Mouse (Mus musculus): ENCODE results near the gene Rrm1. TPM values are rescaled to one million over a fixed set of nuclear protein-coding genes. Genes with fewer than 3 reads are reported as not detected.
A peak's percentile ranks its signal among the peaks of the same experiment; 100 is the strongest.
"Not testable (repeated sequence)": the region's sequence is repeated elsewhere in the genome, so short reads cannot be mapped to it uniquely, and the experiment has no call there.

Rrm1 gene
- polyA plus RNA-seq, 1 experiment from 2014 or later = 66.4 TPM

- ATAC-seq = no peak
- no peak overlapping the region for H3K4me3 ChIP-seq (ENCODE audit: low read depth, low read length)
These were observed 34.1 kb upstream of the Rrm1 start for GRCm38 (mm10) chr7:102407440-102407839.

GRCm38 (mm10) chr7:102415272-102415671 is 26.2 kb upstream of the Rrm1 start:
- not testable (repeated sequence) for ATAC-seq; H3K4me2 ChIP-seq (ENCODE audit: low read depth, low read length); H3K27ac ChIP-seq (ENCODE audit: low read depth); H3K4me3 ChIP-seq (ENCODE audit: low read depth, low read length); H3K9me3 ChIP-seq (ENCODE audit: low read length); H3K27me3 ChIP-seq (ENCODE audit: insufficient read depth, low read length); H3K4me1 ChIP-seq (ENCODE audit: insufficient read depth); H3K36me3 ChIP-seq (replicated peaks; ENCODE audit: insufficient read depth, low read length); DNase-seq; H3K9ac ChIP-seq (replicated peaks)
- 89% methylated on average over 9 of the region's 9 CpGs for WGBS (ENCODE audit: insufficient replicate concordance)

More at GRCm38 (mm10) chr7:102407440-102407839, 34.1 kb upstream of the Rrm1 start:
- Histone ChIP-seq H3K9me3 (ENCODE audit: low read length) (no peaks in the 10 kb centered on the region), H3K4me1 (ENCODE audit: insufficient read depth) (no peaks in the 10 kb centered on the region), H3K27ac (ENCODE audit: low read depth) (no peak overlapping the region), H3K9ac (replicated peaks) (no peak overlapping the region), H3K4me2 (ENCODE audit: low read depth, low read length) (no peak overlapping the region), H3K27me3 (ENCODE audit: insufficient read depth, low read length) (no peaks in the 10 kb centered on the region), H3K36me3 (replicated peaks; ENCODE audit: insufficient read depth, low read length) (peaks cover 12% of the 10 kb centered on the region)
- DNase-seq = no peak
- TF ChIP-seq EP300 (IDR thresholded peaks at IDR 0.05; ENCODE audit: low read depth) (no peak), CTCF (IDR thresholded peaks at IDR 0.05; ENCODE audit: low read depth) (no peak)

GRCm38 (mm10) chr7:102415841-102416240 is 25.7 kb upstream of the Rrm1 start:
- H3K36me3 ChIP-seq (replicated peaks; ENCODE audit: insufficient read depth, low read length) = peaks cover 6% of the 10 kb centered on the region
- 77% methylated on average over 6 of the region's 6 CpGs for WGBS (ENCODE audit: insufficient replicate concordance)
- TF ChIP-seq EP300 (IDR thresholded peaks at IDR 0.05; ENCODE audit: low read depth) (no peak), CTCF (IDR thresholded peaks at IDR 0.05; ENCODE audit: low read depth) (no peak)
- ATAC-seq (no peak), DNase-seq (no peak)
- H3K27ac ChIP-seq (ENCODE audit: low read depth) = no peak overlapping the region
- no peak overlapping the region for H3K4me2 ChIP-seq (ENCODE audit: low read depth, low read length)
- no peaks in the 10 kb centered on the region for H3K9me3 ChIP-seq (ENCODE audit: low read length)
- no peaks in the 10 kb centered on the region for H3K4me1 ChIP-seq (ENCODE audit: insufficient read depth)
- no peak overlapping the region for H3K4me3 ChIP-seq (ENCODE audit: low read depth, low read length)
- no peaks in the 10 kb centered on the region for H3K27me3 ChIP-seq (ENCODE audit: insufficient read depth, low read length)
- no peak overlapping the region for H3K9ac ChIP-seq (replicated peaks)

GRCm38 (mm10) chr7:102417398-102417797 is 24.1 kb upstream of the Rrm1 start:
- TF ChIP-seq CTCF (IDR thresholded peaks at IDR 0.05; ENCODE audit: low read depth) (peak; percentile 92), EP300 (IDR thresholded peaks at IDR 0.05; ENCODE audit: low read depth) (no peak)
- Histone ChIP-seq H3K9ac (replicated peaks) (no peak overlapping the region), H3K27me3 (ENCODE audit: insufficient read depth, low read length) (no peaks in the 10 kb centered on the region), H3K4me1 (ENCODE audit: insufficient read depth) (no peaks in the 10 kb centered on the region), H3K36me3 (replicated peaks; ENCODE audit: insufficient read depth, low read length) (peaks cover 7% of the 10 kb centered on the region), H3K9me3 (ENCODE audit: low read length) (no peaks in the 10 kb centered on the region), H3K27ac (ENCODE audit: low read depth) (no peak overlapping the region), H3K4me2 (ENCODE audit: low read depth, low read length) (no peak overlapping the region), H3K4me3 (ENCODE audit: low read depth, low read length) (no peak overlapping the region)
- DNase-seq (peak; percentile 58), ATAC-seq (peak; percentile 59)
- 2% methylated on average over 4 of the region's 4 CpGs for WGBS (ENCODE audit: insufficient replicate concordance)

GRCm38 (mm10) chr7:102422036-102422435 is 19.5 kb upstream of the Rrm1 start:
- Histone ChIP-seq H3K9ac (replicated peaks) (no peak overlapping the region), H3K27me3 (ENCODE audit: insufficient read depth, low read length) (no peaks in the 10 kb centered on the region), H3K4me1 (ENCODE audit: insufficient read depth) (peaks cover 2% of the 10 kb centered on the region; the same call in 1 of the 2 replicates), H3K4me3 (ENCODE audit: low read depth, low read length) (no peak overlapping the region), H3K9me3 (ENCODE audit: low read length) (no peaks in the 10 kb centered on the region), H3K4me2 (ENCODE audit: low read depth, low read length) (no peak overlapping the region), H3K36me3 (replicated peaks; ENCODE audit: insufficient read depth, low read length) (peaks cover 12% of the 10 kb centered on the region), H3K27ac (ENCODE audit: low read depth) (no peak overlapping the region)
- ATAC-seq = no peak
- 100% methylated on average over 2 of the region's 2 CpGs for WGBS (ENCODE audit: insufficient replicate concordance)
- DNase-seq = no peak
- no peak for TF ChIP-seq CTCF (IDR thresholded peaks at IDR 0.05; ENCODE audit: low read depth)
- TF ChIP-seq EP300 (IDR thresholded peaks at IDR 0.05; ENCODE audit: low read depth) = no peak

GRCm38 (mm10) chr7:102425933-102426685 is 15.4 kb upstream of the Rrm1 start:
- no peaks in the 10 kb centered on the region for H3K9me3 ChIP-seq (ENCODE audit: low read length)
- no peaks in the 10 kb centered on the region for H3K27me3 ChIP-seq (ENCODE audit: insufficient read depth, low read length)
- no peak for TF ChIP-seq EP300 (IDR thresholded peaks at IDR 0.05; ENCODE audit: low read depth)
- no peak for TF ChIP-seq CTCF (IDR thresholded peaks at IDR 0.05; ENCODE audit: low read depth)
- no peak overlapping the region for H3K4me3 ChIP-seq (ENCODE audit: low read depth, low read length)
- H3K36me3 ChIP-seq (replicated peaks; ENCODE audit: insufficient read depth, low read length) = peaks cover 34% of the 10 kb centered on the region
- ATAC-seq (no peak), DNase-seq (no peak)
- H3K4me1 ChIP-seq (ENCODE audit: insufficient read depth) = peaks cover 3% of the 10 kb centered on the region; the same call in 1 of the 2 replicates
- WGBS (ENCODE audit: insufficient replicate concordance) = 43% methylated on average over 6 of the region's 6 CpGs
- H3K27ac ChIP-seq (ENCODE audit: low read depth) = peak overlapping the region; percentile 55; the same call in 1 of the 2 replicates
- no peak overlapping the region for H3K9ac ChIP-seq (replicated peaks)
- H3K4me2 ChIP-seq (ENCODE audit: low read depth, low read length) = peak overlapping the region; percentile 26; the same call in 1 of the 2 replicates
